Mouse (Mus musculus): Measurements from ENCODE around the gene Tmem182. TPM values are rescaled to one million over a fixed set of nuclear protein-coding genes. Genes with fewer than 3 reads are reported as not detected.
A peak's percentile ranks its signal among the peaks of the same experiment; 100 is the strongest.

The Tmem182 gene
- polyA plus RNA-seq, 1 experiment from 2014 or later = not detected

DNA sequence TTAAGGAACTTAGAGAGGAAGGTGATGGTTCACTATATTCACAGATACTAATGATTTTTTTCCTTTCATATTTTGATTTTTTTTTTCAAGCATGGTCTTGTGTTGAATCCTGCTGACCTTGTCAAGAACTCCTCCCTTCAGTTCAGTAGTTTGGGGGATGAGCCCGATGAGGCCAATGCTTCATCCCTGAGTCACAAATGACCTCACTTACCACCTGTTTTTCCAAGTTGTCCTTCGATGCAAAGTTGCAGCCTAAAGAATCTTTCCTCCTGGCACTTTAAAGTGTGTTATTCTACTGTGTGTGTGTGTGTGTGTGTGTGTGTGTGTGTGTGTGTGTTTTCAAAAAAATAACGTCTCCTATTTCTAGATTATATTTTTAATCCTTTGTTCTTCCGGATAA lies 30.1 kb downstream of the Tmem182 start:
- Histone ChIP-seq H3K9me3 (ENCODE audit: control insufficient read depth, low read length) (no peaks in the 10 kb centered on the region), H3K27me3 (ENCODE audit: control insufficient read depth, insufficient read depth, low read length) (no peaks in the 10 kb centered on the region), H3K9ac (ENCODE audit: low read length) (no peak overlapping the region), H3K4me2 (ENCODE audit: low read depth, low read length, severe bottlenecking) (no peak overlapping the region), H3K27ac (ENCODE audit: low read depth, low read length) (no peak overlapping the region), H3K4me3 (ENCODE audit: low read depth, low read length) (no peak overlapping the region), H3K4me1 (replicated peaks; ENCODE audit: control insufficient read depth, insufficient read depth, low read length) (no peaks in the 10 kb centered on the region), H3K36me3 (ENCODE audit: control insufficient read depth, insufficient read depth, low read length) (no peaks in the 10 kb centered on the region)
- DNase-seq (ENCODE audit: low spot score) (no peak), ATAC-seq (replicated peaks; ENCODE audit: low FRiP score) (no peak)
- 85% methylated on average over 4 of the region's 4 CpGs for WGBS

DNA sequence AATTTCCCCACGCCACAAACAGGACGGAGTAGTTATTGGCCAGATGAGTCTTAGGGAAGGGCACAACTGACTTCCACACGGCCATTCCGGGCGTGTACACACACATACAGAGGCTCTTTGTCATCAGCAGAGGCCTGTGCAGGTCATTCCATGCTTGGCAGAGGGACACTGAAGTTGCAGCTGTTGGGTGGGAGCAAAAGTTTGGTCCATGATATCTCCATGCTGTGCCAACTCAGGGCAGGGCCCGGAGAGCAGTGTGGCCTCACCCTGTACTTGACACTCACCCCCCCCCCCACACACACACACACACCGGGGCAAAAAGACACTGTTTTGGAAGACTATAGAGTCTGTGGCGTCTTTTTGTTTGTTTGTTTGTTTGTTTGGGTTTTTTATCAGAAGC lies 35.2 kb downstream of the Tmem182 start:
- no peaks in the 10 kb centered on the region for H3K27me3 ChIP-seq (ENCODE audit: control insufficient read depth, insufficient read depth, low read length)

GRCm38 (mm10) chr1:40841032-40841761 lies 35.8 kb downstream of the Tmem182 start:
- Histone ChIP-seq H3K9ac (ENCODE audit: low read length) (no peak overlapping the region), H3K27ac (ENCODE audit: low read depth, low read length) (no peak overlapping the region), H3K4me2 (ENCODE audit: low read depth, low read length, severe bottlenecking) (no peak overlapping the region), H3K9me3 (ENCODE audit: control insufficient read depth, low read length) (no peaks in the 10 kb centered on the region), H3K27me3 (ENCODE audit: control insufficient read depth, insufficient read depth, low read length) (no peaks in the 10 kb centered on the region), H3K4me3 (ENCODE audit: low read depth, low read length) (no peak overlapping the region), H3K4me1 (replicated peaks; ENCODE audit: control insufficient read depth, insufficient read depth, low read length) (no peaks in the 10 kb centered on the region), H3K36me3 (ENCODE audit: control insufficient read depth, insufficient read depth, low read length) (no peaks in the 10 kb centered on the region)
- DNase-seq (ENCODE audit: low spot score) = no peak
- WGBS = 84% methylated on average over 5 of the region's 5 CpGs
- no peak for ATAC-seq (replicated peaks; ENCODE audit: low FRiP score)

More for the DNA sequence above, 35.2 kb downstream of the Tmem182 start:
- ATAC-seq (replicated peaks; ENCODE audit: low FRiP score) (no peak), DNase-seq (ENCODE audit: low spot score) (no peak)
- Histone ChIP-seq H3K4me3 (ENCODE audit: low read depth, low read length) (no peak overlapping the region), H3K4me2 (ENCODE audit: low read depth, low read length, severe bottlenecking) (no peak overlapping the region), H3K9me3 (ENCODE audit: control insufficient read depth, low read length) (no peaks in the 10 kb centered on the region), H3K9ac (ENCODE audit: low read length) (no peak overlapping the region), H3K27ac (ENCODE audit: low read depth, low read length) (no peak overlapping the region), H3K4me1 (replicated peaks; ENCODE audit: control insufficient read depth, insufficient read depth, low read length) (no peaks in the 10 kb centered on the region), H3K36me3 (ENCODE audit: control insufficient read depth, insufficient read depth, low read length) (no peaks in the 10 kb centered on the region)
- WGBS = 91% methylated on average over 8 of the region's 8 CpGs

DNA sequence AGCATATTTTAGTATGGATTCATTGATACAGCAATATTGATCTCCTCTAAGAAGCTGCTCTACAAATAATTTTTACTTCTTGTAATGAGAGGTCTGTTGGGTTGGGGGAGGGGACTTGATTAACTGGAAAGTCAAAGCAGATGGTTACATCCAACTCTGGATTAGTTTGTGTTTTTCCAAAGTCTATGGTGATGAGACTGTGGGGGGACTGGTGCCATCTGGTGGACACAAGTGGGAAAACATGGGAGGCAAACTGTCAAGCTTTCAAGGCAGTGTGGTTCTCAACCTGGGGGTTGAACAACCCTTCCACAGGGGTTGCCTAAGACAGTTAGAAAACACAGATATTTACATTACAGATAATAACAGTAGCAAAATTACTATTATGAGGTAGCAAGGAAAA lies 39.2 kb downstream of the Tmem182 start:
- ATAC-seq (replicated peaks; ENCODE audit: low FRiP score) = no peak
- no peak overlapping the region for H3K4me2 ChIP-seq (ENCODE audit: low read depth, low read length, severe bottlenecking)
- DNase-seq (ENCODE audit: low spot score) = peak; percentile 71
- no peaks in the 10 kb centered on the region for H3K4me1 ChIP-seq (replicated peaks; ENCODE audit: control insufficient read depth, insufficient read depth, low read length)
- H3K27ac ChIP-seq (ENCODE audit: low read depth, low read length) = no peak overlapping the region
- no peaks in the 10 kb centered on the region for H3K9me3 ChIP-seq (ENCODE audit: control insufficient read depth, low read length)
- no peak overlapping the region for H3K9ac ChIP-seq (ENCODE audit: low read length)
- no peak overlapping the region for H3K4me3 ChIP-seq (ENCODE audit: low read depth, low read length)
- H3K36me3 ChIP-seq (ENCODE audit: control insufficient read depth, insufficient read depth, low read length) = no peaks in the 10 kb centered on the region
- H3K27me3 ChIP-seq (ENCODE audit: control insufficient read depth, insufficient read depth, low read length) = no peaks in the 10 kb centered on the region

GRCm38 (mm10) chr1:40847196-40847938 lies 42.0 kb downstream of the Tmem182 start:
- H3K4me3 ChIP-seq (ENCODE audit: low read depth, low read length) = no peak overlapping the region
- no peak for ATAC-seq (replicated peaks; ENCODE audit: low FRiP score)
- no peaks in the 10 kb centered on the region for H3K4me1 ChIP-seq (replicated peaks; ENCODE audit: control insufficient read depth, insufficient read depth, low read length)
- H3K9ac ChIP-seq (ENCODE audit: low read length) = no peak overlapping the region
- no peak overlapping the region for H3K4me2 ChIP-seq (ENCODE audit: low read depth, low read length, severe bottlenecking)
- WGBS = 71% methylated on average over 2 of the region's 2 CpGs
- no peaks in the 10 kb centered on the region for H3K36me3 ChIP-seq (ENCODE audit: control insufficient read depth, insufficient read depth, low read length)
- DNase-seq (ENCODE audit: low spot score) = no peak
- H3K27me3 ChIP-seq (ENCODE audit: control insufficient read depth, insufficient read depth, low read length) = no peaks in the 10 kb centered on the region
- no peaks in the 10 kb centered on the region for H3K9me3 ChIP-seq (ENCODE audit: control insufficient read depth, low read length)
- no peak overlapping the region for H3K27ac ChIP-seq (ENCODE audit: low read depth, low read length)

- no peak for ATAC-seq (replicated peaks; ENCODE audit: low FRiP score)
- Histone ChIP-seq H3K9ac (ENCODE audit: low read length) (no peak overlapping the region), H3K4me3 (ENCODE audit: low read depth, low read length) (no peak overlapping the region), H3K4me2 (ENCODE audit: low read depth, low read length, severe bottlenecking) (no peak overlapping the region), H3K9me3 (ENCODE audit: control insufficient read depth, low read length) (no peaks in the 10 kb centered on the region), H3K27ac (ENCODE audit: low read depth, low read length) (no peak overlapping the region), H3K36me3 (ENCODE audit: control insufficient read depth, insufficient read depth, low read length) (no peaks in the 10 kb centered on the region), H3K4me1 (replicated peaks; ENCODE audit: control insufficient read depth, insufficient read depth, low read length) (no peaks in the 10 kb centered on the region), H3K27me3 (ENCODE audit: control insufficient read depth, insufficient read depth, low read length) (no peaks in the 10 kb centered on the region)
- DNase-seq (ENCODE audit: low spot score) = no peak
Measured at GRCm38 (mm10) chr1:40851286-40851685, 45.9 kb downstream of the Tmem182 start.

GRCm38 (mm10) chr1:40855268-40855667 lies 49.9 kb downstream of the Tmem182 start:
- Histone ChIP-seq H3K4me1 (replicated peaks; ENCODE audit: control insufficient read depth, insufficient read depth, low read length) (no peaks in the 10 kb centered on the region), H3K4me2 (ENCODE audit: low read depth, low read length, severe bottlenecking) (no peak overlapping the region), H3K9me3 (ENCODE audit: control insufficient read depth, low read length) (no peaks in the 10 kb centered on the region), H3K27me3 (ENCODE audit: control insufficient read depth, insufficient read depth, low read length) (no peaks in the 10 kb centered on the region), H3K9ac (ENCODE audit: low read length) (no peak overlapping the region), H3K27ac (ENCODE audit: low read depth, low read length) (no peak overlapping the region), H3K36me3 (ENCODE audit: control insufficient read depth, insufficient read depth, low read length) (no peaks in the 10 kb centered on the region), H3K4me3 (ENCODE audit: low read depth, low read length) (no peak overlapping the region)
- ATAC-seq (replicated peaks; ENCODE audit: low FRiP score) (no peak), DNase-seq (ENCODE audit: low spot score) (no peak)
- 94% methylated on average over 1 of the region's 1 CpGs for WGBS

DNA sequence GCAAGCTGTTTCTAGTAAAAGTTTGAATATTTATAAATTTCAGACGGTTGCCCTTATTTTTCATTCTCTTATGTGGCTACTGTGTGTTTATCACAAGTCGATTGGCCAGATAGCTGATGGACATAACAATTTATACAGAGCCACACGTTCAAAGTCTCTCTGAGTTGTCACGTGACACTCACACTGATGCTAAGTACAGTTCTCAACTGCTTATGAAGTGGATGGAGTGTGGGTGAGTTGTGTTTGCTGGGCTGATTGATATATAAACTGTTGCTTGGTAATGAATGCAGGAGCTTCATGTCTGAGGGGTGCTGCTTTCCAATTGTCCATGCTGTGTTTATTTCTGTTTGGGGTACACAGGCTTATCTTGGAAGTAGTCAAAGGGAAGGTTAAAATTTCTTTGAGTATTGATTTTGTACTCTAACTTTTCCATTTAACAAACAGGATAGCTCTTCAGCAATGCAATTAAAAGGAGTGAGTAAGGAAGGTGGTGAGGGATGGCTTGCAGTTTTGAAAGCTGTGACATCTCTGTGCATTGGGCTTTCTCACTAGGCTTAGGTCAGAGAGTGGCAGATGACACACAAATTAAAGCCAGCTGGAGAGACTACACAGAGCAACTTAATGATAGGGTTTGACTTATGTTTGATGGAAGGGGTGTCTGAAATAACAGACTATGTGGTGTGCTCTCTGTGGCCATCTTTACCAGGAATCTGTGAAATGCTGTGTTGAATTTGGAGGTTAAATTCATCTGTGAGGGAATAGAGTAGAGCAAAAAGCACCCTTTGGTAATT lies 51.6 kb downstream of the Tmem182 start:
- Histone ChIP-seq H3K27me3 (ENCODE audit: control insufficient read depth, insufficient read depth, low read length) (no peaks in the 10 kb centered on the region), H3K9me3 (ENCODE audit: control insufficient read depth, low read length) (no peaks in the 10 kb centered on the region), H3K36me3 (ENCODE audit: control insufficient read depth, insufficient read depth, low read length) (no peaks in the 10 kb centered on the region), H3K4me2 (ENCODE audit: low read depth, low read length, severe bottlenecking) (no peak overlapping the region), H3K9ac (ENCODE audit: low read length) (no peak overlapping the region), H3K4me3 (ENCODE audit: low read depth, low read length) (no peak overlapping the region), H3K4me1 (replicated peaks; ENCODE audit: control insufficient read depth, insufficient read depth, low read length) (no peaks in the 10 kb centered on the region), H3K27ac (ENCODE audit: low read depth, low read length) (no peak overlapping the region)
- no peak for DNase-seq (ENCODE audit: low spot score)
- 82% methylated on average over 4 of the region's 4 CpGs for WGBS
- ATAC-seq (replicated peaks; ENCODE audit: low FRiP score) = no peak
